Mouse (Mus musculus) intestine, embryonic 16.5 days (tissue): ENCODE measurements around the gene Ankrd31. TPM values are rescaled to one million over a fixed set of nuclear protein-coding genes. Genes with fewer than 3 reads are reported as not detected.
"Not testable (repeated sequence)": the region's sequence is repeated elsewhere in the genome, so short reads cannot be mapped to it uniquely, and the experiment has no call there.

ENCODE experiments used
- ATAC-seq: fragments of 200-750 bp; cut with Nextera tagmentation; 2 replicates; pipeline ENCODE4 v1.8.0; 2017; ENCODE audit warnings: moderate TSS enrichment, moderate library complexity
- H3K27ac ChIP-seq: fragments of 300-500 bp; sonication (generic); 2 replicates; pipeline ENCODE4 v1.5.1; 2014; ENCODE audit warnings: mild to moderate bottlenecking, low read length
- H3K27me3 ChIP-seq: fragments of 300-500 bp; sonication (generic); replicated peaks from 2 replicates; pipeline ENCODE4 v1.6.1; 2014; ENCODE audit warnings: low read length, control low read depth, mixed read lengths; ENCODE audit not compliant: control insufficient read depth, insufficient read depth
- H3K36me3 ChIP-seq: fragments of 300-500 bp; sonication (generic); 2 replicates; pipeline ENCODE4 v1.6.1; 2014; ENCODE audit warnings: low read length, control low read depth; ENCODE audit not compliant: control insufficient read depth, insufficient read depth
- H3K4me1 ChIP-seq: fragments of 300-500 bp; sonication (generic); 2 replicates; pipeline ENCODE4 v1.6.1; 2014; ENCODE audit warnings: low read length, control low read depth, mixed read lengths; ENCODE audit not compliant: control insufficient read depth, insufficient read depth
- H3K4me2 ChIP-seq: fragments of 300-500 bp; sonication (generic); 2 replicates; pipeline ENCODE4 v1.6.1; 2014; ENCODE audit warnings: low read depth, low read length, control low read depth
- H3K4me3 ChIP-seq: fragments of 300-500 bp; sonication (generic); 2 replicates; pipeline ENCODE4 v1.5.1; 2014; ENCODE audit warnings: mild to moderate bottlenecking, low read length
- H3K9ac ChIP-seq: fragments of 300-500 bp; sonication (generic); 2 replicates; pipeline ENCODE4 v1.6.1; 2014; ENCODE audit warnings: low read depth, low read length
- H3K9me3 ChIP-seq: fragments of 300-500 bp; sonication (generic); 2 replicates; pipeline ENCODE4 v1.6.1; 2016; ENCODE audit warnings: low read length, control low read depth; ENCODE audit not compliant: control insufficient read depth
- WGBS: fragments of 180-500 bp; shearing (Covaris S2); extraction: QIAGEN DNeasy Blood & Tissue Kit; methylation state at CpG from one replicate; pipeline ENCODE4 v1.1.7; 2014; 5-methylcytosine and 5-hydroxymethylcytosine counted together
- polyA plus RNA-seq: library from polyadenylated mRNA; unstranded; fragments of >200 nt; fragmentation: Nextera tagmentation; extraction: Ambion mirVana; gene quantifications from 2 replicates; pipeline ENCODE4 v1.2.1, GENCODE M21; 2015

Ankrd31 gene
- polyA plus RNA-seq, 1 experiment from 2014 or later, result 0.02 TPM

DNA sequence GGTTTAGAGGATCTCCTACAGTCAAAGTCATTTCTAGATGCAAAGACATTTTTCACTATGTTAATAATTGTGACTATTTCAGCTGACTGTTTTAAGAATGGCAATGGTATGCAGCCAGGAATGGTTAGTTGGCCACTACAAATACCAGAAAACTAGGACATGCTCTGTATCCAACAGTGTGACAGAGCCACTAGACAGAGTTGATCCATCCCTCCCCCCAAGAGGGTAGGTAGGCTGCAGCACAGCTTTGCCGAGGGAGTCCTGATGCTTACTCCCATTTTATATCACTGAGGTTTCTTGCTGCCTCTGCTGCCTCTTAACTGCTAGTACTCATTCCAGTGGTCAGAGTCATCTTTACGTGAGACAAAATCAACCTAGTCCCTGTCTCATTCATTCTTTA is 147.1 kb downstream of the Ankrd31 start:
- H3K27me3 ChIP-seq, result no peaks in the 10 kb centered on the region
- 87% methylated on average over 2 of the region's 2 CpGs for WGBS

DNA sequence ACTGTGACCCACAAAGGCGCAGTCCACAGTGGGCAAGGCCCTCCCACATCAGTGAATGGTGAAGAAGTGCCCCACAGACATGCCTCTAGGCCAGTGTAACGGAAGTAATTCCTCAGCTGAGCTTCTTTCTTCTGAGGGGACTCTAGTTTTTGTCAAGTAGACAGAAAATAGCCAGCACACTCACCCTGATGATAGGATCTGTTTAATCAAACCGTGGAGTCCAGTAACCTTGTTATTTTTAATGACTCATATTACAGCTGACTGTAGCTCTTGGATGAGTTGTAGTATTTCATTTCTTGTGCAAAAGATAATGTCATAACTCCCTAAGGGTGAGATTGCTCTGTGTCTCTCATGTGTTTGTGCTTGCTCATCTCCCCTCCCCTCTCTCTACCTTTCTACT is 158.6 kb downstream of the Ankrd31 start:
- Histone ChIP-seq H3K27me3 (no peaks in the 10 kb centered on the region), H3K36me3 (no peaks in the 10 kb centered on the region), H3K9ac (no peak overlapping the region), H3K4me1 (no peaks in the 10 kb centered on the region), H3K27ac (no peak overlapping the region), H3K9me3 (no peaks in the 10 kb centered on the region), H3K4me3 (no peak overlapping the region), H3K4me2 (no peak overlapping the region)
- ATAC-seq, result no peak
- 67% methylated on average over 3 of the region's 3 CpGs for WGBS

More for the DNA sequence above, 147.1 kb downstream of the Ankrd31 start:
- Histone ChIP-seq H3K4me3 (no peak overlapping the region), H3K27ac (no peak overlapping the region), H3K9me3 (no peaks in the 10 kb centered on the region), H3K4me1 (no peaks in the 10 kb centered on the region), H3K9ac (no peak overlapping the region), H3K4me2 (no peak overlapping the region), H3K36me3 (no peaks in the 10 kb centered on the region)
- no peak for ATAC-seq

GRCm38 (mm10) chr13:96911202-96911601 is 163.1 kb downstream of the Ankrd31 start:
- Histone ChIP-seq H3K4me3 (no peak overlapping the region), H3K9ac (no peak overlapping the region), H3K36me3 (no peaks in the 10 kb centered on the region), H3K27me3 (no peaks in the 10 kb centered on the region), H3K9me3 (no peaks in the 10 kb centered on the region), H3K27ac (no peak overlapping the region), H3K4me2 (no peak overlapping the region), H3K4me1 (no peaks in the 10 kb centered on the region)
- 80% methylated on average over 3 of the region's 3 CpGs for WGBS
- no peak for ATAC-seq

GRCm38 (mm10) chr13:96923134-96923533 is 175.1 kb downstream of the Ankrd31 start:
- H3K9me3 ChIP-seq, H3K27ac ChIP-seq, H3K4me2 ChIP-seq, H3K27me3 ChIP-seq, ATAC-seq, H3K36me3 ChIP-seq, H3K4me1 ChIP-seq, H3K4me3 ChIP-seq, H3K9ac ChIP-seq: not testable (repeated sequence)
- 90% methylated on average over 4 of the region's 4 CpGs for WGBS

DNA sequence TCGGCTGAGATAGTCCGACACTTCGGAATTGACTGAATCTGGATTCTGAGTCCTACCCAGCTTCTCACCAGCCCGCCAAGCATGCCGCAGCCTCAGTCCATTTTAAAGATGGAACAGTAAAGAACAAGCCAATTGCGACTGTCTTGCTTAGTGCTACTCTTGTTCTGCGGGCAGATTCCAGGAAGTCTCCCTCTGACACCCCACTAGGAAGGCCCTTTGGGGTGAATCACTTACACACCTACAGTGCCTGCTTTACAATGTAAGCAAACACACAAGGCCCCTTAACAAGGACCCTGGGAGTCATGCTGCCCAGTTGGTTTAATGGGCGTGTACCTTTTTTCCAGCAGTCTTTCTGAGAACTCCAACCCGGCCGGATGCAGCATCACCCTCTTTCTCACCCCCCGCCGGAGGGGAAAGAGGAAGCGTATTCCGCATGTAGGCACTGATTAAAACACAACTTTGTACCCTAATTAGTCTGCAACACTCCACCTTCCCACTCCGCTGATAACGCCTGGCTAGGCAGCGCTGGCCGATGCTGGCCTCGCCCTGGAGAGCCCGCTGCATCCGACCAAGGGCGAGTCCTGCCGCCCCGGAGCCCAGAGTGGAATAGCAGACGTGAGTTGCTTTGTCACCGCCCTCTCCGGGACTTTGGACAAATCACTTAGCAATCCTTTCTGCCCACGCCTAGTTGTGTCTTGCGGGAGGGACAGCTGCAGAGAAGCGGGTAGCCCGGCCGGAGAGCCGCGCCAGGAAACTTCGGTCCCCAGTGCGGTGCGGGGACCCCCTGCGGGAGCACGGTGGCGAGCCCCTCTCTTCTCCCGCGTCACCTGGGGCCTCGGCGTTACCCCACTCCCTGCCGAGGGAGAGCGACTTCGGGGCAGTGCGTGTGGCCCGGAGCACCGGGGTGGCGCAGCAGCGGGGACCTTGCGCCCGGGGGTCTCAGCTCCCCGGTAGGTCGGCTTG is 176.2 kb downstream of the Ankrd31 start, which contains the start of gene Gcnt4:
Gene Gcnt4 (plus strand): TSS at position 691 of the 963 bp plus-strand sequence.
- peak within 1 kb of the TSS; percentile 96 for H3K4me2 ChIP-seq
- H3K27ac ChIP-seq, result peak within 1 kb of the TSS; percentile 92
- peaks cover 6% of the 10 kb centered on the region for H3K4me1 ChIP-seq
- 9% methylated on average over 51 of the region's 56 CpGs for WGBS
- peak within 1 kb of the TSS; percentile 86 for H3K4me3 ChIP-seq
- H3K9me3 ChIP-seq, result no peaks in the 10 kb centered on the region
- peaks cover 7% of the 10 kb centered on the region; the same call in 1 of the 2 replicates for H3K27me3 ChIP-seq
- peak within 1 kb of the TSS; percentile 91 for H3K9ac ChIP-seq
- no peaks in the 10 kb centered on the region for H3K36me3 ChIP-seq
- ATAC-seq, result peak; percentile 88

- Histone ChIP-seq H3K27me3 (peaks cover 7% of the 10 kb centered on the region; the same call in 1 of the 2 replicates), H3K4me1 (peaks cover 6% of the 10 kb centered on the region), H3K4me2 (peak overlapping the region; percentile 96), H3K36me3 (no peaks in the 10 kb centered on the region), H3K9ac (peak overlapping the region; percentile 91), H3K27ac (peak overlapping the region; percentile 92), H3K9me3 (no peaks in the 10 kb centered on the region), H3K4me3 (peak overlapping the region; percentile 86)
- 0 out of 2 replicates have a peak, but pooled peaks have one; percentile 15 for ATAC-seq
- WGBS, result under 1% methylated on average over 53 of the region's 53 CpGs
These were observed 177.1 kb downstream of the Ankrd31 start for GRCm38 (mm10) chr13:96924985-96925745.

DNA sequence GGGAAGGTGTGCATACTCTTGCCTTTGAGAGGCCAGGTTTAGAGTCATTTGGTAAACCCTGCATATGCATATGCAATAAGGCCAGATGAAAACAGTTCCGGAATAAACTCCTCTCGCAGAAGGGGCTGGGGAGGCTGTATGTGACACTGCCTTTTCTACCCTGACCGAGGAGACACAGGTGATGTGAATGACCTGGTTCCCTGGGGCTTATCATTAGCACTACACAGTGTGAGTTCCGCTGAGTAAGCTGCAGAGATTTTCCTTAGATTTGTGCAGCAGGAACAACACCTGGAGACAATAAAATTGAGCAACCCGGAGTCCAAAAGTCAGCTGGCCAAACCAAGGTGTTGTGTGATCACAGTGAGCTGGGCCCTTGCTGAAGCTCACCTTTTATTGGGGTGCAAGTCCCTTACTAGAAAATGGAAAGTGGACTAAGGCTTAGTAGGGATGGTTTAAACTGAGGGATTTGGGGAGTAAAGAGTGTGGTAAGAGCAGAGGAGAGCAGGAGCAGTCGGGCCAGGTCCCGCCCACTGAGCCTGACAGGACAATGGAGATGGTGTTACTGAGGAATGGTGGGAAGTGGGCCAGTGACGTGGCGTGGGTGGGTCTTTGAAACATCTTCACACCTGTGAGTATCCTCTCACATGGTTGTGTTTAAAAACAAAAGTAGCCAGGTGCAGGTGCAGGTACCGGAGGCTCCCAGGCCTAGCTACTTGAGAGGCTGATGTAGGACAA is 178.1 kb downstream of the Ankrd31 start:
- WGBS, result 41% methylated on average over 10 of the region's 10 CpGs
- Histone ChIP-seq H3K9ac (peak overlapping the region; percentile 91; the same call in 1 of the 2 replicates), H3K4me2 (peak overlapping the region; percentile 96), H3K9me3 (no peaks in the 10 kb centered on the region), H3K27me3 (peaks cover 7% of the 10 kb centered on the region; the same call in 1 of the 2 replicates), H3K4me1 (peaks cover 6% of the 10 kb centered on the region), H3K36me3 (no peaks in the 10 kb centered on the region), H3K27ac (peak overlapping the region; percentile 92), H3K4me3 (peak overlapping the region; percentile 86)
- ATAC-seq, result peak; percentile 87

DNA sequence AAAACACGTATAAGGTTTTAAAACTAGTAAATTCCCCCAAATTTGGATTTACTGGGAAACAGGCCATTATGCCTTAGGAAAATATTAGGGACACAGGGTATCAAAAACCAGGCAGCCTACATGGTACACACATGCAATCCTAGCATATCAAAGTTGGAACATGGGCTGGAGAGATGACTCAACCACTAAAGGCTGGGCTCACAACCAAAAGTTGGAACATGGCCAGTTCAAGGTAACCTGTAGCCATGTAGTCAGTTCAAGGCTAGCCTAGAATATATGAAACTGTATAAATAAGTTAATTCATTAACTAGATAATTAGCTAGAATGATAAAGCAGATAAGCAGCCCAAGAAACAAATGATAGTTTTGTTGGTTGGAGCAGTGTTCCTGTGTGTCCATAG is 179.7 kb downstream of the Ankrd31 start:
- ATAC-seq, result no peak
- Histone ChIP-seq H3K36me3 (no peaks in the 10 kb centered on the region), H3K4me2 (no peak overlapping the region), H3K9ac (no peak overlapping the region), H3K27ac (no peak overlapping the region), H3K27me3 (peaks cover 7% of the 10 kb centered on the region; the same call in 1 of the 2 replicates), H3K4me1 (peaks cover 6% of the 10 kb centered on the region), H3K4me3 (no peak overlapping the region), H3K9me3 (no peaks in the 10 kb centered on the region)
- WGBS, result 88% methylated on average over 1 of the region's 1 CpGs
